Mouse (Mus musculus) bone marrow macrophage, adult 2 months (primary cell): ENCODE measurements around the gene Cfi. TPM values are rescaled to one million over a fixed set of nuclear protein-coding genes. Genes with fewer than 3 reads are reported as not detected.

ENCODE experiments used
- H3K27ac ChIP-seq: 2 replicates; pipeline ENCODE4 v1.5.1; 2012; ENCODE audit warnings: low read depth, low read length; ENCODE audit not compliant: insufficient read depth
- H3K4me1 ChIP-seq: 2 replicates; pipeline ENCODE4 v1.6.1; 2012; ENCODE audit warnings: low read length; ENCODE audit not compliant: control insufficient read depth, insufficient read depth
- H3K4me3 ChIP-seq: 2 replicates; pipeline ENCODE4 v1.5.1; 2012; ENCODE audit warnings: mild to moderate bottlenecking, low read length, moderate library complexity; ENCODE audit not compliant: insufficient read depth
- CTCF ChIP-seq: IDR thresholded peaks from 2 replicates; pipeline ENCODE4 v1.5.1; 2012; ENCODE audit warnings: low read depth, mild to moderate bottlenecking, low read length, moderate library complexity
- POLR2A ChIP-seq: IDR thresholded peaks from 2 replicates; pipeline ENCODE4 v1.6.1; 2012; ENCODE audit warnings: mild to moderate bottlenecking, low read depth, low read length, borderline replicate concordance
- polyA plus RNA-seq: library from polyadenylated mRNA; stranded (reverse); fragments of >200 nt; gene quantifications from 2 replicates; pipeline ENCODE4 v1.2.4, GENCODE M21; 2012; ENCODE audit not compliant: missing spikeins, insufficient read depth, insufficient read length

Gene Cfi
- polyA plus RNA-seq, 1 experiment, result not detected

DNA sequence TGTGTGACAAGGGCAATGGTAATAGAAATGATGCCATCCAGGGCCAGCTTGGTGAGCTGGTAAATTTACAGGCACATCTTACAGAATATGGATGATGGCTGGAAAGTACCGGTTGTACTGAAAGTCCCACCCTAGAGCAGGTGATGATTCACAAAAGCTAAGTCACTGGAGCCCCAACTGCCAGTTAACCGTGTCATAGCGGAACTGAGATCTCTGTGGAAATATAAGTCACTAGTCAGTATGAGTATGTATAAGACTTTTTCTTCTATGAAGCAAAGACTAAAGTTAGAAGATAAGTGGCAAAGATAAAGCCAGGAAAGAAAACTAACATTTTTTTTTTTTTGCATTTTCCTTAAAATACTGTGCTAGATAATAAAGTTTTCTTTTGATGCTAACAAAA, 57.5 kb downstream of the Cfi start:
- Histone ChIP-seq H3K4me1 (no peaks in the 10 kb centered on the region), H3K4me3 (no peak overlapping the region), H3K27ac (no peak overlapping the region)
- no peak for TF ChIP-seq POLR2A
- TF ChIP-seq CTCF, result no peak

DNA sequence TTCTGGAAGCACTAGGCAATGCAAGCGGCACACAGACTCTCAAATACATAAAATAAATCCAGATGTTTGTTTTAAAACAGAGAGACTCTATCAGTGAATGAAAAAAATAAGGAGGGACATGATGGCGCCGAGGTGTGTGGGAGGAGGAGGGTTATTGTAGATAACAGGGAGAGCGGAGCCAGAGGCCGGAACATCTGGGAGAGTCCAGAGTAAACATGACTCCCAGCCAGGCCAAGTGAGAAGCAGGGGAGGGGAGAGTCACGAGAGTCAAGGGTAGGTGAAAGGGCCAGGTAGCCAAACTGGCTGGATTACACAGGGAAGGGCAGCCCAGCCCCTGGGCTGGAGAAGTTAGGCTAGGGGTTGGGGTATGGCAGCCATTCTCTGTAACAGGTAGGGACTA, 60.9 kb downstream of the Cfi start:
- TF ChIP-seq CTCF, result no peak
- no peak overlapping the region for H3K4me3 ChIP-seq
- H3K4me1 ChIP-seq, result no peaks in the 10 kb centered on the region
- H3K27ac ChIP-seq, result no peak overlapping the region

DNA sequence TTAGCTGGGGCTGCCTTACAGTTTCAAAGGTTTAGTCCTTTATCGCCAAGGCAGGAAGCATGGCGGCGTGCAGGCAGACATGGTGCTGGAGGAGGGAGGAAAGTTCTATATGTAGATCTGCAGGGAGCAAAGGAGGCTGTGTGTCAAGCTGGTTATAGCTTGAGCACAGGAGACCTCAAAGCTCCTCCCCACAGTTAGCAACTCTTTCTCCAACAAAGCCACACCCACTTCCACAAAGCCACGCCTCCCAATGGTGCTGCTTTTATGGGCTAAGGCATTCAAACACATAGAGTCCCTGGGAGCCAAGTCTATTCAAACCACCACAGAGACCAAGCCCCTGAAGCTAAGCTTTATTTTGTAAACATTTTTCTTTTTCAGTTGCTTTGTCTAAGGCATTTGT, 63.2 kb downstream of the Cfi start:
- no peak overlapping the region for H3K27ac ChIP-seq
- H3K4me3 ChIP-seq, result no peak overlapping the region
- peaks cover 13% of the 10 kb centered on the region for H3K4me1 ChIP-seq
- TF ChIP-seq CTCF, result no peak
- no peak for TF ChIP-seq POLR2A

DNA sequence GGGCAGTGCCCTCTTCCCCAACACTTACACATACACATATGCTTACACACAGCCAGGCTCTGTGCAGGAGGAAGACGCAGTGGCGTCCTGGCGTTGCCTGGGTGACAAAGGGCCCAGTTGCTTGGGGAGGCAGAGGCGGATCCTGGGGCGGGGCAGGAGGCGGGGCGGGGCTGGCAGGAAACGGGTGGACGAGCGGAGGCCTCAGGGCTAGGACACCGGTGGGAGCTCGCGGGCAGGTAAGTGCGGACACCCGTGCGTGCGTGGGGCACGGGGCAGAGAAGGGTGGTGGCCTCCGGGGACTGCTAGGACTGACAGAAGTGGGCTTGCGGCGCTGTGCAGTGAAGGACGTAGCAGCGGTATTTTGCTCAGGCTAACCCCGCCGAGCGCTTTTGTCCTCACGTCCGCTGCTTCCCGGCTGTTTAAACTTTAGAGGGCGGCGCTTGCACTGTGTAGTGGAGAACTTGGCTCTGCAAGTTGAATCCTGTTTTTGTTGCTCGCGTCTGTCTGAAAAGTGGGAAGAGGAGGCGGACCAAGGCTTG, 65.7 kb downstream of the Cfi start, which contains the start of gene Casp6:
Gene Casp6 (plus strand): TSS at position 155 of the 539 bp plus-strand sequence.
- Histone ChIP-seq H3K27ac (peak within 1 kb of the TSS; percentile 45), H3K4me1 (peaks cover 20% of the 10 kb centered on the region), H3K4me3 (peak within 1 kb of the TSS; percentile 91)
- no peak for TF ChIP-seq POLR2A
- TF ChIP-seq CTCF, result no peak

DNA sequence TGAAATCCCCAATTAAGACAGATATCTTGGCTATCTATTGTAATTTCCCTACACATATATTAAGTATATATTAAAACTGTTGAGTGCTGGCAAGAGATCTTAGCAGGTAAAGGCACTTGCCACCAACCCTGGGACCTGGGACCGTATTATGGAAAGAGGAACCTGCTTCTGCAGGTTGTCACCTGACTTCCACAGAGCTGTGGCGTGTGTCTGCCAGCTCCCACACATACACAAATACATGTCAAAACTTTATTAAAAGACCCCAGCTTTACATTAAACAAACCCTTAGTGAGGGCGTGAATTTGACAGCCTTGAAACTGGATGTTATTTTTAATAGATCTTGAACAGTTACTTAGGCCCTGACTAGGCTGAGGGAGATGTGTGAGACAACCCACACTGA, 67.7 kb downstream of the Cfi start:
- Histone ChIP-seq H3K4me1 (peaks cover 20% of the 10 kb centered on the region), H3K27ac (no peak overlapping the region), H3K4me3 (no peak overlapping the region)
- TF ChIP-seq POLR2A, result no peak

DNA sequence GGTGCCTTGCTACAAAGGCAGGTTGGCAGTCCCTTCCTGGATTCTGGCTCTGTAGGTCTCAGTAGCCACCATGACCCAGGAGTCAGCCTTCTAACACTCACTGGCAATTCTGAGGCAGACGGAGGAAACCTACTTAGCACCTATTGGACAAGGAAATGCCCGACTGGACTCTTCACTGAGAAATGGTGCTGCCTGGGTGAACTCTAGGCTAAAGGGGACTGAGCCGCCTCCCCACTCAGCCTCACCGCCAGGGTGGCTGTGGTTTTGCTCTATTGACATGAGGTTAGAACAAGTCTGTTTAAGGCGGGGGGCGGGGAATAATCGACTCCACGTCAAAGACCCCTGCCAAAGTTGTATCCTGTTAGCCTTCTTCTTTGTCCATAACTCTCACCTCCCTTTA, 68.2 kb downstream of the Cfi start:
- peaks cover 20% of the 10 kb centered on the region for H3K4me1 ChIP-seq
- no peak overlapping the region for H3K27ac ChIP-seq
- no peak overlapping the region for H3K4me3 ChIP-seq
- TF ChIP-seq POLR2A (no peak), CTCF (no peak)

DNA sequence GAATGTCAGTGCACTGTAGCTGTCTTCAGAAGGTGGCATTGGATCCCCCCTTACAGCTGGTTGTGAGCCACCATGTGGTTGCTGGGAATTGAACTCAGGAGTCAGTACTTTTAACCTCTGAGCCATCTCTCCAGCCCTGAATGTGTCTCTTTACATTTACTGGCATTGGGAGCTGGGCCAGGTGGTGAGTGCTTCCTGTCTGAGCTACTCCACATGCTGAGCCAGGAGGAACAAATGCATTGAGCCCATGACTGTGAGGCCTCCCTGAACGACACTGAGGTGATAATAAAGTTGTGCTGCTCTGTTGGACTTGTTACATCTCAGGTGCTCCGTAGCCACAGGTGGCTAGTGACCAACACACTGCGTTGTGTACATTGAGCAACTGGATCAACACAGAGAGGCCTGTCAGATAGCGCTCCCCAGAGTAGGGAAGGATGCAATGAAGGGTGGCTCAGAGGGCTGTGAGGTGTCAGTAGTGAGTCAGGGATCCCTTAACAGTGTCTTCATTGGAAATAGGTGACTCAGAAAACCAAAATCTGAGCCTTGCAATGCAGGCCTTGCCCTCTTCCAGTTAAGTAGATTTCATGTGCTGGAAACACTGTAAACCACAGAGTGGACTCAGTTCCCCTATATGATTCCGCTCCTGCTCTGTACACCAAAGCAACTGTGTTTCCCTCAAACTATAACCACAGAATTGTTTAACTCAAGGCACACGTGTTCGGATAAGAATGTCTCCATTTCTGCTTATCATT, 68.9 kb downstream of the Cfi start:
- H3K4me1 ChIP-seq, result peaks cover 20% of the 10 kb centered on the region
- no peak for TF ChIP-seq POLR2A
- no peak for TF ChIP-seq CTCF
- no peak overlapping the region for H3K27ac ChIP-seq
- no peak overlapping the region for H3K4me3 ChIP-seq

DNA sequence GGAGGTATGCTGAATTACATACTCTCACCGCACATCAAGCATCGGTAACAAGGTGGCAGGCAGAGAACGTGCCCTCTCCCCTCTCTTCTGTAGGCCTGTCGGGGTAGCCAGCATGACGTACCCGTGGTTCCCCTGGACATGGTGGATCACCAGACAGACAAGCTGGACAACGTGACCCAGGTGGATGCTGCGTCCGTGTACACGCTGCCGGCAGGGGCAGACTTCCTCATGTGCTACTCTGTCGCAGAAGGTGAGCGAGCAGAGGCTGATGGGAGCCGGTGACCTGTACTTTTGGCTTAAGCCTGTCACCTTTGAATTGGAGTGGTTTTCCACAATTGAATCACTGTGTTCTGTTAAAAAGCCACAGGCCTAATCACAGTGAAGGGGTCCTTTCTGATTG, 76.3 kb downstream of the Cfi start:
- H3K4me1 ChIP-seq, result no peaks in the 10 kb centered on the region
- H3K27ac ChIP-seq, result no peak overlapping the region
- TF ChIP-seq POLR2A, result no peak
- TF ChIP-seq CTCF, result no peak
- no peak overlapping the region for H3K4me3 ChIP-seq

DNA sequence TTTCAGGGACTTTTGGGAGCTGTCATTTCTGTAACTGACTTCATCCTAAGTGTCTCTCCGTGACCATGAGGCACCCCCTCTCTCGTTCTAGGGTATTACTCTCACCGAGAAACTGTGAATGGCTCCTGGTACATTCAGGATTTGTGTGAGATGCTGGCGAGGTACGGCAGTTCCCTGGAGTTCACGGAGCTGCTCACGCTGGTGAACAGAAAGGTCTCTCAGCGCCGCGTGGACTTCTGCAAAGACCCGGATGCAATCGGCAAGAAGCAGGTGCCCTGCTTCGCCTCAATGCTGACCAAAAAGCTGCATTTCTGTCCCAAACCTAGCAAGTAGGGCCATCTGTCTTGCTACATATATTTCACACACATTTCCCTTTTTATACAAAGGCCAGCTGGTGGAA, 77.6 kb downstream of the Cfi start:
- Histone ChIP-seq H3K4me1 (no peaks in the 10 kb centered on the region), H3K4me3 (no peak overlapping the region), H3K27ac (no peak overlapping the region)
- TF ChIP-seq POLR2A (no peak), CTCF (no peak)

DNA sequence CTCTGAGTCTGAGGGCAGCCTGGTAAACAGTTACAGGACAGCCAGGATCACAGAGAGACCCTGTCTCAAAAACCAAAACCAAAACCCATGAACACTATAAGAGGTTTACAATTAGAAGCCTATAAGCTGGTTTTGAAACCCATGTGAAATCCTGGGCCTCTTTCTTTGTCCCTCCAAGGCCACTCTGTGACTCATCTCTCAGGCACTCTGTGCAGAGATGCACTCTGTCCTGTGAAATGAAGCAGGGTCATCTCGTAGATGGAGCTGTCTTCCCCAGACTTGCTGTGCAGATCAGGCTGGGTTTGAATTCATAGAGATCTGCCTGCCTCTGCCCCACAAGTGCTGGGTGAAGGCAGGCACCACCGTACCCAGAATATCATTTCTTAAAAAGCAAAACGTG, 81.7 kb downstream of the Cfi start:
- H3K4me3 ChIP-seq, result no peak overlapping the region
- TF ChIP-seq POLR2A (no peak), CTCF (no peak)
- no peak overlapping the region for H3K27ac ChIP-seq
- no peaks in the 10 kb centered on the region for H3K4me1 ChIP-seq

DNA sequence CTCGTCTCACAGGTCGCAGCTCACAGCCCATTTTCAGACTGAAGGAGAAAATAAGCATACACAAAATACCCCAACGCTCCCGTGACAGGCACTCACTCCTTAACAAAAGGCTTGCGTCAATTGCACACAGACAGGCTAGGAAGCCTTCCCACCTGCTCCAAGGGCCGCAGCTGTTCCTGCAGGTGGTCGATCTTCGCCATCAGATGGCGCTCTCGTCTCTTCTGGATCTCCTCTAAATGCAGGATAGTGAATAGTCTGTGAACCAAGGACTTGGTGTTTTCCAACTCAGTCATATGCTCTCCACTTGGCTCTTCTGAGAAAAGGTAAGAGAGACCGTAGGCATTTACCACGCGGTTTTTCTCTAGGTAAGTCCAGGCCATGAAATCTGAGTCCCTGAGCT, 82.8 kb downstream of the Cfi start:
- H3K4me1 ChIP-seq, result no peaks in the 10 kb centered on the region
- TF ChIP-seq POLR2A (no peak), CTCF (peak; percentile 65)
- H3K27ac ChIP-seq, result no peak overlapping the region
- H3K4me3 ChIP-seq, result no peak overlapping the region
